Mouse (Mus musculus) lung, postnatal 0 days (tissue): ENCODE measurements around the gene Med13l.

Source experiments
- CTCF ChIP-seq: IDR thresholded peaks from 2 replicates; pipeline ENCODE4 v1.5.1; 2016; ENCODE audit warnings: antibody characterized with exemption, mild to moderate bottlenecking
- EP300 ChIP-seq: IDR thresholded peaks from 2 replicates; pipeline ENCODE4 v1.6.1; 2016; ENCODE audit warnings: antibody characterized with exemption, mild to moderate bottlenecking, control low read depth

DNA sequence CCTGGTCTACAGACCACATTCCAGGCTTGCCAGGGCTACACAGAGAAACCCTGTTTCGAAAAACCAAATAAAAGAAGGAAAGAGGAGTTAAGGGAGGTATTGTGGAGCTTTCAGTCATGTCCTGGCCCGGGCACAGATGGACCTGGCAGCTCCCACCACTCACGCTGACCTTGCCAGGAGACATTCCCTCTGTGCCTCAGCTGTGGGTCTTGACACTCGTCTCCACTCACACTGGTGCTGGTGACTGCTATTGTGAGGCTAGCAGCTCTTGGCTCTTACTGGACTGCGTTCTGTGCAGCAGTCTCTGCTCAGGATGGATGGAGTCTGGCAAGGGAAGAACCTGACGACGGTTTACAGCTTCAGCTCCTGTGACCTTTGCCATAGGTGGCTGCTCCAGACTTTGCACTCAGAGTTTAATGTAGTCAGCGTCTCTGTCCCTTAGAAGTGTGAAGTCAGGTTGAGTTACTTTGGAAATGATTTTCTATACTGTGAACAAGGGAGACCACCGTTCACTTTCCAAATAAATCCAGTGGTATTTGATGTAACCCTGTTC lies 118.9 kb downstream of the Med13l start:
- no peak for TF ChIP-seq EP300
- no peak for TF ChIP-seq CTCF
